Comparison of ENCODE assay signal across 9 mouse cellular contexts in genomic region chr12:79970981-79971390, GRCm38 (mm10).
DNase-seq lines count a peak whose midpoint lies in the region; ATAC-seq and TF ChIP-seq lines count a peak whose summit lies in the region.
"Had no signal": no experiment of that assay in that cellular context is flagged by ENCODE, and none has a peak within 500 bp of the region (broad histone marks: within the 10 kb centered on the region; RNA-seq: fewer than 3 reads in every experiment).

No protein-coding gene starts in this region.

- no peak overlapping the region for H3K9ac ChIP-seq in heart, adult 2 months (ENCODE audit: low read depth, low read length)
- no peak overlapping the region for H3K9ac ChIP-seq in heart, embryonic 11.5 days (ENCODE audit: low read depth, low read length)
- H3K9ac ChIP-seq in limb, embryonic 14.5 days (ENCODE audit: low read depth, low read length, severe bottlenecking): no peak overlapping the region

- no peak overlapping the region for H3K4me2 ChIP-seq in heart, embryonic 11.5 days
- no peak overlapping the region for H3K4me2 ChIP-seq in limb, embryonic 14.5 days (replicated peaks; ENCODE audit: low read depth, low read length, severe bottlenecking)

- WGBS in heart, adult 2 months: 62% methylated on average over 5 of the region's 5 CpGs
- 54% methylated on average over 5 of the region's 5 CpGs for WGBS in heart, embryonic 11.5 days (ENCODE audit: insufficient replicate concordance)
- WGBS in limb, embryonic 14.5 days: 50% methylated on average over 5 of the region's 5 CpGs

- H3K4me3 ChIP-seq in heart, adult 2 months: no peak overlapping the region
- H3K4me3 ChIP-seq in heart, embryonic 11.5 days (ENCODE audit: low read depth, low read length): no peak overlapping the region
- H3K4me3 ChIP-seq in testis, adult 2 months (ENCODE audit: control insufficient read depth, low read depth, low read length): no peak overlapping the region
- H3K4me3 ChIP-seq in limb, embryonic 14.5 days (replicated peaks; ENCODE audit: low read length): no peak overlapping the region
- H3K4me3 ChIP-seq: myocyte had no signal

- peaks cover 38% of the 10 kb centered on the region for H3K4me1 ChIP-seq in heart, adult 2 months (ENCODE audit: control insufficient read depth, insufficient read depth, low read length)
- H3K4me1 ChIP-seq in heart, embryonic 11.5 days (ENCODE audit: control insufficient read depth, insufficient read depth, low read length): peaks cover 61% of the 10 kb centered on the region
- peaks cover 6% of the 10 kb centered on the region for H3K4me1 ChIP-seq in testis, adult 2 months (ENCODE audit: control insufficient read depth, insufficient read depth, low read length)
- peaks cover 72% of the 10 kb centered on the region for H3K4me1 ChIP-seq in limb, embryonic 14.5 days (ENCODE audit: control insufficient read depth, insufficient read depth, low read length)

- DNase-seq in heart, adult 2 months: peak in 1 of 2 experiments; percentile 27
- DNase-seq in testis, postnatal 14 days (ENCODE audit: low spot score): no peak
- no peak for DNase-seq in limb, embryonic 14.5 days (ENCODE audit: low spot score)
- no peak for DNase-seq in frontal cortex, postnatal 10 days (ENCODE audit: low spot score in 2 of 2)
- no peak for DNase-seq in thymus, adult 18-20 months
- no peak for DNase-seq in ovary, postnatal 36 days (ENCODE audit: low spot score)

- no peaks in the 10 kb centered on the region for H3K27me3 ChIP-seq in heart, adult 2 months (ENCODE audit: control insufficient read depth, insufficient read depth, low read length)
- H3K27me3 ChIP-seq in heart, embryonic 11.5 days (ENCODE audit: control insufficient read depth, insufficient read depth, low read length): no peaks in the 10 kb centered on the region
- H3K27me3 ChIP-seq in testis, adult 2 months (ENCODE audit: control insufficient read depth, insufficient read depth, low read length): no peaks in the 10 kb centered on the region
- H3K27me3 ChIP-seq in limb, embryonic 14.5 days (ENCODE audit: control insufficient read depth, insufficient read depth, low read length): no peaks in the 10 kb centered on the region

- H3K27ac ChIP-seq in heart, adult 2 months: peak overlapping the region; percentile 76
- no peak overlapping the region for H3K27ac ChIP-seq in heart, embryonic 11.5 days (ENCODE audit: low read depth, low read length)
- H3K27ac ChIP-seq in testis, adult 2 months (ENCODE audit: control insufficient read depth, insufficient read depth, low read depth, low read length): peak overlapping the region; percentile 19; the same call in 1 of the 2 replicates
- peak overlapping the region; percentile 82; the same call in 1 of the 2 replicates for H3K27ac ChIP-seq in limb, embryonic 14.5 days (replicated peaks; ENCODE audit: low read depth, low read length)

- H3K79me2 ChIP-seq in heart, adult 2 months (replicated peaks; ENCODE audit: control insufficient read depth, insufficient read depth, low read length): no peaks in the 10 kb centered on the region

- ATAC-seq in heart, embryonic 11.5 days (replicated peaks; ENCODE audit: insufficient number of reproducible peaks, low FRiP score, low TSS enrichment): no peak; the same call in 1 of the 2 replicates
- ATAC-seq in limb, embryonic 14.5 days (ENCODE audit: low FRiP score, low read depth): no peak

- no peaks in the 10 kb centered on the region for H3K36me3 ChIP-seq in heart, adult 2 months (ENCODE audit: control insufficient read depth, insufficient read depth, low read length)
- H3K36me3 ChIP-seq in heart, embryonic 11.5 days (ENCODE audit: control insufficient read depth, insufficient read depth, low read length): no peaks in the 10 kb centered on the region
- H3K36me3 ChIP-seq in testis, adult 2 months (ENCODE audit: control insufficient read depth, insufficient read depth, low read length): no peaks in the 10 kb centered on the region
- no peaks in the 10 kb centered on the region for H3K36me3 ChIP-seq in limb, embryonic 14.5 days (ENCODE audit: control insufficient read depth, insufficient read depth, low read length)

- intact Hi-C loops in heart, adult 2 months (cut with DNase I): no loop called here

- TF ChIP-seq EP300 in heart, adult 2 months (IDR thresholded peaks at IDR 0.05; ENCODE audit: insufficient read depth, low read depth, low read length): no peak

- TF ChIP-seq POLR2A in heart, adult 2 months (IDR thresholded peaks at IDR 0.05; ENCODE audit: insufficient read depth, low read depth, low read length): no peak
- TF ChIP-seq POLR2A in testis, adult 2 months (IDR thresholded peaks at IDR 0.05; ENCODE audit: control insufficient read depth, low read depth, low read length): no peak
- no peak for TF ChIP-seq POLR2A in limb, embryonic 14.5 days (IDR thresholded peaks at IDR 0.05; ENCODE audit: borderline replicate concordance, extremely low read depth, insufficient read depth, insufficient read length)

- TF ChIP-seq CTCF in heart, adult 2 months (IDR thresholded peaks at IDR 0.05): no peak
- TF ChIP-seq CTCF in testis, adult 2 months (IDR thresholded peaks at IDR 0.05; ENCODE audit: control insufficient read depth, insufficient read depth, insufficient replicate concordance, low read depth, low read length): no peak

- H3K9me3 ChIP-seq in heart, embryonic 11.5 days (replicated peaks; ENCODE audit: control insufficient read depth, low read length): no peaks in the 10 kb centered on the region
- no peaks in the 10 kb centered on the region for H3K9me3 ChIP-seq in limb, embryonic 14.5 days (ENCODE audit: control insufficient read depth, low read length)
